Mouse (Mus musculus): ENCODE data around the gene Tlr5.

Tlr5 gene

DNA sequence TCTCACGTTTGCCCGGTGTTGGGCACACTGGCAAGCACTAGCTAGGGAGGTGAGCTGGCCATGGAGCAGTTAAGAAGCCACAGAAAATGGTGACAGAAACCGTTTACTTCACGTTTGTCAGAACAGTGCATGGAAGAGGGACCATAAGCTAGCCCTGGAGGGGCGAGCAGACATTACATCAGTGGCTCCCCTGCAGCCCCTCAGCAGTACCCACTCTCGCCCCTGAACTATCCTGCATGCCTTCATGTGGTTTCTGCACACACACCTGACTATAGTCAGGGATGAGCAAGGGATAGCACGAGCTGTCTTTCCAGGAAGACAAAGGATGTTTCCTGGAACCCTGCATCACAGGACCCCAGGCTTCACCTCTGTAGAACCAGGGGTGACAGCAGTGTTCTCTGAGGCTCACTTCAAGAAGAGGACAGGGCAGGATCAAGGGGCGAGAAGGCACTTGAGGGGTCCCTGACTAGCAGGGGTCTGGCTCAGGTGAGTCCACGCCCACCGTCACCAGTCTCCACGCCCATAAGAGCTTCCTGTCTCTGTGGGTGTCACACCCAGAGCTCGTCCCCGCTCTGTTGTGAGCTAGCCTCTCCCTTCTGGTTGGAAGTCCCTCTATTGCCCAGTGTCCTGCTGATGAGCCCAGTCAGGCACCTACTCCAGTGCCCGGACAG lies 35.6 kb downstream of the Tlr5 start:
- no peak for DNase-seq (ENCODE audit: low read depth, low spot score)

DNA sequence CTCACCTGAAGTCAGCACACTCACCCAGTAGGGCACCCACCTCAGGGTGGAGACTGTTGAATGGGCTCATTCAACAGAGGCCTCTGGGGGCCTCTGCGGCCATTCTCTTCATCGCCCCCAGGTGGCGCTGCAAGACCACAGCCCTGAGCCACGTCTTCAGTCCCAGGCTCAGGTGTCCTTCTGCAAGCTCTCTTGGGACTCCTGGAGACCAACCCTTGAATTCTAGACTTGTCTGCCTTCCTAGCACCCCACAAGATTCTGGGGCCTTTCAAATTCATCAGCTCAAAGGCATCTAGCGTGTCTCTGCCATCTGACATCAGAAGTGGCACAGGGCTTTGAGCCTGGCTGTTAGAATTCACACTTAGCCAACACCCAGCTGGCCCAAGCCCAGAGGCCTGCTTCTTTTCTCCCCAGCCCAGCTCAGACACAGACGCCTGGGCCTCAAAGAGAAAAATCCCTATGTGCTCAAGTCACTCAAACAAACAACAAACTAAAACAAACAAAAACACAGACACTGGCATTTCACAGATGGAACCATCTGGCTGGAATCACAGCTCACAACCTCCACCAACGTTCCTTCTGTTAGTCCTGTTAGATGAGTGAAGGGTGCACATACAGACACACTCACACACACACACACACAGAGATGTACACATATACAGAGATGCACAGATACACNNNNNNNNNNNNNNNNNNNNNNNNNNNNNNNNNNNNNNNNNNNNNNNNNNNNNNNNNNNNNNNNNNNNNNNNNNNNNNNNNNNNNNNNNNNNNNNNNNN lies 36.6 kb downstream of the Tlr5 start:
- peak; percentile 18 for DNase-seq (ENCODE audit: low read depth, low spot score)

All from retina, adult 2 months (tissue).